Mouse (Mus musculus) effector memory CD4-positive, alpha-beta T cell, adult 7 months (primary cell): Measurements from ENCODE around the gene Tnfrsf19. TPM values are rescaled to one million over a fixed set of nuclear protein-coding genes. Genes with fewer than 3 reads are reported as not detected.

ENCODE experiments used
- polyA plus RNA-seq: library from polyadenylated mRNA; unstranded; fragments of 100-300 nt; shearing (Covaris generic); gene quantifications from one replicate; pipeline ENCODE4 v1.2.1, GENCODE M21; 2017

Tnfrsf19 gene
- polyA plus RNA-seq = not detected

DNA sequence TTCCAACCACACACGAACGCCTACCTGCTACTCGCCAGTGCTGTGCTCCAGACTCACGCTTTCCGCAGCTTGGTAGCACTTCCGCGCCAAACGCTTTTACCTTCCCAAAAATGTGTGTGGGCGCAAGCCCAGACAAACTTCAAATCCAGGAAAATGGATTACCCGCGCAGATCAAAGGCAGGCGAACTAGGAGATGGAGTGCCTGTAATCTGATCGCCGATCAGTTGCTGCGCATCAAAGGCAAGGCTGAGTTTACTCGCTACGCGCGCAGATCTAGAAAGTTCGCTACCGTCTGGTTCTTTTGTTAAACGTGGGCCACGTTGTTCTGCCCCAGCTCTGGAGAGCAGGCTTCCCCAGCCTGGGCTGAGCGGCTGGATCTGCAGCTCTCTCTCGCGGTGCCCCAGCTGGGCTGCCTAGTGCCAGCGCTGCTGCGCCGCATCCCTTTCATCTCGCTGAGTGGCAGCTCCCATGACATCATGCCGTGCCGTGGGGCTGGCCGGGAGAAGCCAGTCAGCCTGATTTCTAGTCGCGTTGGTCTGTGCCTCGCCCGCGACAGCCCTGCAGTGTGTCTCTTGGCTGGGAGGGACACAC lies at the start of gene Tnfrsf19:
Tnfrsf19 (minus strand) TSS at position 400 of the 591 bp plus-strand sequence.

Other genes with a start within 250 kb of the Tnfrsf19 start
- 7.9 TPM for gene Sacs, start 92.0 kb upstream of the Tnfrsf19 start, polyA plus RNA-seq
- gene Sgcg, start 212.0 kb upstream of the Tnfrsf19 start, polyA plus RNA-seq = not detected